Mouse (Mus musculus) layer of hippocampus, adult 2 months (tissue): ENCODE measurements at regions not wholly inside any gene's neighbourhood (a gene's known extent, or its start where the extent isn't known, plus 50 kb on each side); places are given as distances from the start of the nearest gene placed in this dataset.

Experiments
- DNase-seq, 2 experiments: peaks; one replicate each; pipeline ENCODE4 v3.0.0; 2022; ENCODE audit warnings: low spot score in 2 of 2
- H3K27ac ChIP-seq: fragments of 200-600 bp; 2 replicates; pipeline ENCODE4 v1.8.1; 2022
- H3K4me3 ChIP-seq: fragments of 200-600 bp; 2 replicates; pipeline ENCODE4 v1.8.1; 2022; ENCODE audit warnings: mild to moderate bottlenecking
- CTCF ChIP-seq: fragments of 200-600 bp; conservative IDR thresholded peaks from 2 replicates; pipeline ENCODE4 v1.8.1; 2022; ENCODE audit warnings: antibody characterized with exemption, mild to moderate bottlenecking, moderate library complexity

- peak; percentile 82 to 84 for DNase-seq
- peak; percentile 95 for TF ChIP-seq CTCF
- H3K27ac ChIP-seq, result no peak overlapping the region
- H3K4me3 ChIP-seq, result peak overlapping the region; percentile 34
Observed at GRCm38 (mm10) chr15:59828421-59828820, 188.0 kb downstream of the 4933412E24Rik start.

- H3K4me3 ChIP-seq, result no peak overlapping the region
- no peak for DNase-seq
- TF ChIP-seq CTCF, result no peak
- no peak overlapping the region for H3K27ac ChIP-seq
Observed at GRCm38 (mm10) chr15:59826164-59826950, 190.1 kb downstream of the 4933412E24Rik start.

GRCm38 (mm10) chr15:59823921-59824320, 192.5 kb downstream of the 4933412E24Rik start:
- no peak for DNase-seq
- Histone ChIP-seq H3K4me3 (no peak overlapping the region), H3K27ac (no peak overlapping the region)
- TF ChIP-seq CTCF, result no peak

GRCm38 (mm10) chr15:59822995-59823681, 193.3 kb downstream of the 4933412E24Rik start:
- Histone ChIP-seq H3K4me3 (no peak overlapping the region), H3K27ac (no peak overlapping the region)
- DNase-seq, result no peak
- TF ChIP-seq CTCF, result no peak

- no peak for TF ChIP-seq CTCF
- DNase-seq, result no peak
- H3K4me3 ChIP-seq, result no peak overlapping the region
- H3K27ac ChIP-seq, result no peak overlapping the region
Observed at GRCm38 (mm10) chr15:59820317-59820716, 196.1 kb downstream of the 4933412E24Rik start.

GRCm38 (mm10) chr15:59816031-59816430, 200.4 kb downstream of the 4933412E24Rik start:
- Histone ChIP-seq H3K27ac (no peak overlapping the region), H3K4me3 (no peak overlapping the region)
- TF ChIP-seq CTCF, result no peak
- no peak for DNase-seq

GRCm38 (mm10) chr15:59811566-59811965, 204.8 kb downstream of the 4933412E24Rik start:
- no peak for TF ChIP-seq CTCF
- H3K4me3 ChIP-seq, result no peak overlapping the region
- H3K27ac ChIP-seq, result no peak overlapping the region
- no peak for DNase-seq

GRCm38 (mm10) chr15:59809361-59809760, 207.1 kb downstream of the 4933412E24Rik start:
- TF ChIP-seq CTCF, result no peak
- H3K27ac ChIP-seq, result no peak overlapping the region
- DNase-seq, result no peak

GRCm38 (mm10) chr15:59807723-59808122, 208.7 kb downstream of the 4933412E24Rik start:
- DNase-seq, result no peak
- Histone ChIP-seq H3K4me3 (no peak overlapping the region), H3K27ac (no peak overlapping the region)
- TF ChIP-seq CTCF, result no peak

More at GRCm38 (mm10) chr15:59809361-59809760, 207.1 kb downstream of the 4933412E24Rik start:
- H3K4me3 ChIP-seq, result no peak overlapping the region

- no peak for DNase-seq
- no peak for TF ChIP-seq CTCF
- Histone ChIP-seq H3K4me3 (no peak overlapping the region), H3K27ac (no peak overlapping the region)
Observed at GRCm38 (mm10) chr15:59805771-59806170, 210.6 kb downstream of the 4933412E24Rik start.

GRCm38 (mm10) chr15:59804821-59805220, 211.6 kb downstream of the 4933412E24Rik start:
- Histone ChIP-seq H3K27ac (no peak overlapping the region), H3K4me3 (no peak overlapping the region)
- no peak for DNase-seq
- no peak for TF ChIP-seq CTCF

- TF ChIP-seq CTCF, result no peak
- DNase-seq, result no peak
Observed at GRCm38 (mm10) chr15:59804394-59804793, 212.0 kb downstream of the 4933412E24Rik start.

GRCm38 (mm10) chr15:59802276-59802675, 214.1 kb downstream of the 4933412E24Rik start:
- Histone ChIP-seq H3K27ac (no peak overlapping the region), H3K4me3 (no peak overlapping the region)
- TF ChIP-seq CTCF, result no peak
- no peak for DNase-seq

More at GRCm38 (mm10) chr15:59804394-59804793, 212.0 kb downstream of the 4933412E24Rik start:
- Histone ChIP-seq H3K4me3 (no peak overlapping the region), H3K27ac (no peak overlapping the region)
